Mouse (Mus musculus) urinary bladder, adult 2 months (tissue): ENCODE measurements around the gene Pon3. TPM values are rescaled to one million over a fixed set of nuclear protein-coding genes. Genes with fewer than 3 reads are reported as not detected.
A peak's percentile ranks its signal among the peaks of the same experiment; 100 is the strongest.

ENCODE experiments used
- DNase-seq: peaks from one replicate; pipeline ENCODE4 v3.0.0; 2022; ENCODE audit warnings: low spot score
- polyA plus RNA-seq: library from polyadenylated mRNA; depleted of rRNA; stranded (reverse); fragments of >200 nt; gene quantifications from 2 replicates; pipeline ENCODE4 v1.2.3, GENCODE M21; 2012; rRNA removed

Pon3 gene
- 50.1 and 51.9 TPM in 2 replicates for polyA plus RNA-seq

GRCm38 (mm10) chr6:5255722-5256451 is at the start of gene Pon3:
Pon3 (minus strand) TSS chr6:5256286.
- DNase-seq, result peak; percentile 48

- no peak for DNase-seq
Observed at GRCm38 (mm10) chr6:5304956-5305355, 48.9 kb upstream of the Pon3 start.

- DNase-seq, result no peak
Observed at GRCm38 (mm10) chr6:5300629-5301028, 44.5 kb upstream of the Pon3 start.

- DNase-seq, result no peak
Observed at GRCm38 (mm10) chr6:5299561-5299960, 43.5 kb upstream of the Pon3 start.

- peak; percentile 90 for DNase-seq
Observed at GRCm38 (mm10) chr6:5298092-5298554, 42.0 kb upstream of the Pon3 start, which contains the start of gene Pon2. Pon2 (minus strand) TSS chr6:5298455.

- no peak for DNase-seq
Observed at GRCm38 (mm10) chr6:5297321-5298091, 41.4 kb upstream of the Pon3 start.

- DNase-seq, result no peak
Observed at GRCm38 (mm10) chr6:5296067-5296466, 40.0 kb upstream of the Pon3 start.

- no peak for DNase-seq
Observed at GRCm38 (mm10) chr6:5294659-5295449, 38.8 kb upstream of the Pon3 start.

GRCm38 (mm10) chr6:5292841-5293240 is 36.8 kb upstream of the Pon3 start:
- no peak for DNase-seq

GRCm38 (mm10) chr6:5291450-5291849 is 35.4 kb upstream of the Pon3 start:
- no peak for DNase-seq

GRCm38 (mm10) chr6:5287919-5288318 is 31.8 kb upstream of the Pon3 start:
- DNase-seq, result no peak

GRCm38 (mm10) chr6:5287392-5287791 is 31.3 kb upstream of the Pon3 start:
- DNase-seq, result no peak

GRCm38 (mm10) chr6:5282418-5282817 is 26.3 kb upstream of the Pon3 start:
- no peak for DNase-seq

GRCm38 (mm10) chr6:5280576-5281305 is 24.7 kb upstream of the Pon3 start:
- no peak for DNase-seq

GRCm38 (mm10) chr6:5277972-5278371 is 21.9 kb upstream of the Pon3 start:
- DNase-seq, result no peak

GRCm38 (mm10) chr6:5269641-5270040 is 13.6 kb upstream of the Pon3 start:
- DNase-seq, result no peak

- no peak for DNase-seq
Observed at GRCm38 (mm10) chr6:5264793-5265192, 8.7 kb upstream of the Pon3 start.

GRCm38 (mm10) chr6:5263250-5263999 is 7.3 kb upstream of the Pon3 start:
- DNase-seq, result no peak

GRCm38 (mm10) chr6:5262322-5263249 is 6.5 kb upstream of the Pon3 start:
- DNase-seq, result no peak

GRCm38 (mm10) chr6:5255291-5255690 is 795 bp downstream of the Pon3 start:
- DNase-seq, result no peak
